Mouse (Mus musculus) intestine, embryonic 16.5 days (tissue): ENCODE results near the gene Recql5. TPM values are rescaled to one million over a fixed set of nuclear protein-coding genes. Genes with fewer than 3 reads are reported as not detected.

Source experiments
- ATAC-seq: fragments of 200-750 bp; cut with Nextera tagmentation; 2 replicates; pipeline ENCODE4 v1.8.0; 2017; ENCODE audit warnings: moderate TSS enrichment, moderate library complexity
- H3K27ac ChIP-seq: fragments of 300-500 bp; sonication (generic); 2 replicates; pipeline ENCODE4 v1.5.1; 2014; ENCODE audit warnings: mild to moderate bottlenecking, low read length
- H3K27me3 ChIP-seq: fragments of 300-500 bp; sonication (generic); replicated peaks from 2 replicates; pipeline ENCODE4 v1.6.1; 2014; ENCODE audit warnings: low read length, control low read depth, mixed read lengths; ENCODE audit not compliant: control insufficient read depth, insufficient read depth
- H3K36me3 ChIP-seq: fragments of 300-500 bp; sonication (generic); 2 replicates; pipeline ENCODE4 v1.6.1; 2014; ENCODE audit warnings: low read length, control low read depth; ENCODE audit not compliant: control insufficient read depth, insufficient read depth
- H3K4me1 ChIP-seq: fragments of 300-500 bp; sonication (generic); 2 replicates; pipeline ENCODE4 v1.6.1; 2014; ENCODE audit warnings: low read length, control low read depth, mixed read lengths; ENCODE audit not compliant: control insufficient read depth, insufficient read depth
- H3K4me2 ChIP-seq: fragments of 300-500 bp; sonication (generic); 2 replicates; pipeline ENCODE4 v1.6.1; 2014; ENCODE audit warnings: low read depth, low read length, control low read depth
- H3K4me3 ChIP-seq: fragments of 300-500 bp; sonication (generic); 2 replicates; pipeline ENCODE4 v1.5.1; 2014; ENCODE audit warnings: mild to moderate bottlenecking, low read length
- H3K9ac ChIP-seq: fragments of 300-500 bp; sonication (generic); 2 replicates; pipeline ENCODE4 v1.6.1; 2014; ENCODE audit warnings: low read depth, low read length
- H3K9me3 ChIP-seq: fragments of 300-500 bp; sonication (generic); 2 replicates; pipeline ENCODE4 v1.6.1; 2016; ENCODE audit warnings: low read length, control low read depth; ENCODE audit not compliant: control insufficient read depth
- WGBS: fragments of 180-500 bp; shearing (Covaris S2); extraction: QIAGEN DNeasy Blood & Tissue Kit; methylation state at CpG from one replicate; pipeline ENCODE4 v1.1.7; 2014; 5-methylcytosine and 5-hydroxymethylcytosine counted together
- polyA plus RNA-seq: library from polyadenylated mRNA; unstranded; fragments of >200 nt; fragmentation: Nextera tagmentation; extraction: Ambion mirVana; gene quantifications from 2 replicates; pipeline ENCODE4 v1.2.1, GENCODE M21; 2015

Recql5 gene
- polyA plus RNA-seq, 1 experiment from 2014 or later: 16.7 TPM

GRCm38 (mm10) chr11:115883251-115883650 lies 50.0 kb downstream of the Recql5 start:
- no peak overlapping the region for H3K4me3 ChIP-seq
- ATAC-seq: no peak
- H3K27ac ChIP-seq: peak overlapping the region; percentile 37; the same call in 1 of the 2 replicates
- H3K36me3 ChIP-seq: peaks cover 4% of the 10 kb centered on the region; the same call in 1 of the 2 replicates
- H3K4me2 ChIP-seq: no peak overlapping the region
- WGBS: 44% methylated on average over 14 of the region's 17 CpGs
- peak overlapping the region; percentile 44; the same call in 1 of the 2 replicates for H3K9ac ChIP-seq
- peaks cover 23% of the 10 kb centered on the region for H3K4me1 ChIP-seq
- no peaks in the 10 kb centered on the region for H3K27me3 ChIP-seq
- H3K9me3 ChIP-seq: no peaks in the 10 kb centered on the region

- 28% methylated on average over 5 of the region's 5 CpGs for WGBS
- Histone ChIP-seq H3K36me3 (peaks cover 4% of the 10 kb centered on the region; the same call in 1 of the 2 replicates), H3K4me3 (0 out of 2 replicates have a peak overlapping the region, but pooled peaks have one; percentile 3), H3K9ac (no peak overlapping the region), H3K9me3 (no peaks in the 10 kb centered on the region), H3K4me2 (0 out of 2 replicates have a peak overlapping the region, but pooled peaks have one; percentile 9), H3K27me3 (no peaks in the 10 kb centered on the region), H3K27ac (no peak overlapping the region), H3K4me1 (peaks cover 22% of the 10 kb centered on the region)
- ATAC-seq: no peak
Observed at GRCm38 (mm10) chr11:115881002-115881401, 52.3 kb downstream of the Recql5 start.

- peak overlapping the region; percentile 85 for H3K27ac ChIP-seq
- peak overlapping the region; percentile 53 for H3K4me3 ChIP-seq
- peaks cover 11% of the 10 kb centered on the region for H3K4me1 ChIP-seq
- peak overlapping the region; percentile 71 for H3K9ac ChIP-seq
- peak overlapping the region; percentile 57 for H3K4me2 ChIP-seq
- ATAC-seq: peak; percentile 15; the same call in 1 of the 2 replicates
- H3K36me3 ChIP-seq: peaks cover 4% of the 10 kb centered on the region; the same call in 1 of the 2 replicates
- H3K27me3 ChIP-seq: no peaks in the 10 kb centered on the region
- no peaks in the 10 kb centered on the region for H3K9me3 ChIP-seq
- 52% methylated on average over 8 of the region's 8 CpGs for WGBS
Observed at GRCm38 (mm10) chr11:115878071-115878470, 55.2 kb downstream of the Recql5 start.

- peaks cover 4% of the 10 kb centered on the region; the same call in 1 of the 2 replicates for H3K36me3 ChIP-seq
- no peaks in the 10 kb centered on the region for H3K9me3 ChIP-seq
- peak overlapping the region; percentile 96 for H3K27ac ChIP-seq
- peak; percentile 95 for ATAC-seq
- WGBS: 34% methylated on average over 6 of the region's 6 CpGs
- H3K4me1 ChIP-seq: peaks cover 18% of the 10 kb centered on the region
- no peaks in the 10 kb centered on the region for H3K27me3 ChIP-seq
- peak overlapping the region; percentile 57 for H3K4me2 ChIP-seq
- H3K4me3 ChIP-seq: peak overlapping the region; percentile 53
- peak overlapping the region; percentile 71 for H3K9ac ChIP-seq
Observed at GRCm38 (mm10) chr11:115877174-115877755, 56.0 kb downstream of the Recql5 start.

- H3K9ac ChIP-seq: no peak overlapping the region
- peak overlapping the region; percentile 40 for H3K4me2 ChIP-seq
- H3K27me3 ChIP-seq: no peaks in the 10 kb centered on the region
- no peaks in the 10 kb centered on the region for H3K36me3 ChIP-seq
- H3K9me3 ChIP-seq: no peaks in the 10 kb centered on the region
- H3K27ac ChIP-seq: peak overlapping the region; percentile 96
- ATAC-seq: no peak
- peaks cover 22% of the 10 kb centered on the region for H3K4me1 ChIP-seq
- H3K4me3 ChIP-seq: no peak overlapping the region
- WGBS: 77% methylated on average over 5 of the region's 5 CpGs
Observed at GRCm38 (mm10) chr11:115876438-115876837, 56.8 kb downstream of the Recql5 start.

- Histone ChIP-seq H3K27ac (no peak overlapping the region), H3K9ac (no peak overlapping the region), H3K36me3 (no peaks in the 10 kb centered on the region), H3K4me1 (peaks cover 22% of the 10 kb centered on the region), H3K9me3 (no peaks in the 10 kb centered on the region), H3K4me2 (no peak overlapping the region), H3K4me3 (no peak overlapping the region), H3K27me3 (no peaks in the 10 kb centered on the region)
- no peak for ATAC-seq
- WGBS: 97% methylated on average over 3 of the region's 3 CpGs
Observed at GRCm38 (mm10) chr11:115875935-115876334, 57.3 kb downstream of the Recql5 start.

GRCm38 (mm10) chr11:115872437-115872836 lies 60.8 kb downstream of the Recql5 start:
- H3K36me3 ChIP-seq: no peaks in the 10 kb centered on the region
- peaks cover 17% of the 10 kb centered on the region for H3K4me1 ChIP-seq
- H3K27me3 ChIP-seq: no peaks in the 10 kb centered on the region
- WGBS: 59% methylated on average over 4 of the region's 4 CpGs
- no peak overlapping the region for H3K4me3 ChIP-seq
- ATAC-seq: peak; percentile 8
- H3K27ac ChIP-seq: peak overlapping the region; percentile 33; the same call in 1 of the 2 replicates
- no peak overlapping the region for H3K4me2 ChIP-seq
- H3K9me3 ChIP-seq: no peaks in the 10 kb centered on the region
- no peak overlapping the region for H3K9ac ChIP-seq

- H3K36me3 ChIP-seq: no peaks in the 10 kb centered on the region
- ATAC-seq: peak; percentile 83
Observed at GRCm38 (mm10) chr11:115869393-115869792, 63.9 kb downstream of the Recql5 start.

GRCm38 (mm10) chr11:115863895-115864294 lies 69.4 kb downstream of the Recql5 start:
- 81% methylated on average over 8 of the region's 8 CpGs for WGBS
- H3K4me1 ChIP-seq: peaks cover 7% of the 10 kb centered on the region; the same call in 1 of the 2 replicates
- H3K27ac ChIP-seq: no peak overlapping the region
- no peak overlapping the region for H3K9ac ChIP-seq
- H3K4me2 ChIP-seq: no peak overlapping the region
- H3K27me3 ChIP-seq: peaks cover 18% of the 10 kb centered on the region
- no peaks in the 10 kb centered on the region for H3K9me3 ChIP-seq
- no peaks in the 10 kb centered on the region for H3K36me3 ChIP-seq
- no peak for ATAC-seq
- no peak overlapping the region for H3K4me3 ChIP-seq

More at GRCm38 (mm10) chr11:115869393-115869792, 63.9 kb downstream of the Recql5 start:
- Histone ChIP-seq H3K4me3 (no peak overlapping the region), H3K9me3 (no peaks in the 10 kb centered on the region), H3K27ac (peak overlapping the region; percentile 63), H3K9ac (no peak overlapping the region), H3K27me3 (no peaks in the 10 kb centered on the region), H3K4me2 (no peak overlapping the region), H3K4me1 (peaks cover 11% of the 10 kb centered on the region)
- WGBS: 62% methylated on average over 8 of the region's 8 CpGs
